Mouse (Mus musculus): ENCODE measurements around the gene Fryl. TPM values are rescaled to one million over a fixed set of nuclear protein-coding genes. Genes with fewer than 3 reads are reported as not detected.

Gene Fryl
- total and polyA plus RNA-seq, 3 experiments: 112 to 439 (median 147) TPM

GRCm38 (mm10) chr5:73240391-73240790, 16.0 kb downstream of the Fryl start:
- Histone ChIP-seq H3K36me3 (replicated peaks) (peaks cover 59% of the 10 kb centered on the region), H3K9me3 (replicated peaks) (no peaks in the 10 kb centered on the region), H3K27me3 (ENCODE audit: insufficient read depth, low read length) (no peaks in the 10 kb centered on the region), H3K4me1 (ENCODE audit: insufficient read depth, low read depth, low read length) (peaks cover 58% of the 10 kb centered on the region), H3K4me3 (ENCODE audit: low read depth, low read length) (no peak overlapping the region)
- ATAC-seq (ENCODE audit: extremely low read depth, insufficient number of reproducible peaks, low FRiP score, poor library complexity, severe bottlenecking) (no peak), DNase-seq (ENCODE audit: low spot score) (no peak)
- TF ChIP-seq GATA2 (IDR thresholded peaks at IDR 0.05; ENCODE audit: borderline replicate concordance, low read depth, low read length) (no peak), POLR2AphosphoS5 (IDR thresholded peaks at IDR 0.05; ENCODE audit: insufficient replicate concordance, low read depth, low read length) (no peak), TAL1 (conservative IDR thresholded peaks at IDR 0.05; ENCODE audit: low read depth, low read length) (no peak), CTCF (IDR thresholded peaks at IDR 0.05; ENCODE audit: low read depth, low read length) (no peak), GATA1 (IDR thresholded peaks at IDR 0.05; ENCODE audit: borderline replicate concordance, low read length) (no peak)

- ATAC-seq (ENCODE audit: extremely low read depth, insufficient number of reproducible peaks, low FRiP score, poor library complexity, severe bottlenecking): no peak
- DNase-seq (ENCODE audit: low spot score): no peak
- Histone ChIP-seq H3K36me3 (replicated peaks) (peaks cover 56% of the 10 kb centered on the region), H3K4me1 (ENCODE audit: insufficient read depth, low read depth, low read length) (peaks cover 55% of the 10 kb centered on the region), H3K4me3 (ENCODE audit: low read depth, low read length) (no peak overlapping the region), H3K27me3 (ENCODE audit: insufficient read depth, low read length) (no peaks in the 10 kb centered on the region), H3K9me3 (replicated peaks) (no peaks in the 10 kb centered on the region)
- no peak for TF ChIP-seq POLR2AphosphoS5 (IDR thresholded peaks at IDR 0.05; ENCODE audit: insufficient replicate concordance, low read depth, low read length)
These were observed 19.5 kb downstream of the Fryl start for GRCm38 (mm10) chr5:73236894-73237334.

- no peak for ATAC-seq (ENCODE audit: extremely low read depth, insufficient number of reproducible peaks, low FRiP score, poor library complexity, severe bottlenecking)
- peaks cover 64% of the 10 kb centered on the region for H3K36me3 ChIP-seq (replicated peaks)
- H3K27me3 ChIP-seq (ENCODE audit: insufficient read depth, low read length): no peaks in the 10 kb centered on the region
- H3K9me3 ChIP-seq (replicated peaks): no peaks in the 10 kb centered on the region
- H3K4me1 ChIP-seq (ENCODE audit: insufficient read depth, low read depth, low read length): peaks cover 56% of the 10 kb centered on the region
- DNase-seq (ENCODE audit: low spot score): no peak
- H3K4me3 ChIP-seq (ENCODE audit: low read depth, low read length): no peak overlapping the region
- TF ChIP-seq TAL1 (conservative IDR thresholded peaks at IDR 0.05; ENCODE audit: low read depth, low read length) (no peak), CTCF (IDR thresholded peaks at IDR 0.05; ENCODE audit: low read depth, low read length) (no peak), GATA1 (IDR thresholded peaks at IDR 0.05; ENCODE audit: borderline replicate concordance, low read length) (no peak), POLR2AphosphoS5 (IDR thresholded peaks at IDR 0.05; ENCODE audit: insufficient replicate concordance, low read depth, low read length) (no peak), GATA2 (IDR thresholded peaks at IDR 0.05; ENCODE audit: borderline replicate concordance, low read depth, low read length) (no peak)
These were observed 21.2 kb downstream of the Fryl start for GRCm38 (mm10) chr5:73235201-73235600.

- Histone ChIP-seq H3K4me1 (ENCODE audit: insufficient read depth, low read depth, low read length) (peaks cover 60% of the 10 kb centered on the region), H3K9me3 (replicated peaks) (no peaks in the 10 kb centered on the region), H3K36me3 (replicated peaks) (peaks cover 63% of the 10 kb centered on the region), H3K4me3 (ENCODE audit: low read depth, low read length) (no peak overlapping the region), H3K27me3 (ENCODE audit: insufficient read depth, low read length) (no peaks in the 10 kb centered on the region)
- no peak for DNase-seq (ENCODE audit: low spot score)
- TF ChIP-seq CTCF (IDR thresholded peaks at IDR 0.05; ENCODE audit: low read depth, low read length) (no peak), GATA1 (IDR thresholded peaks at IDR 0.05; ENCODE audit: borderline replicate concordance, low read length) (no peak), GATA2 (IDR thresholded peaks at IDR 0.05; ENCODE audit: borderline replicate concordance, low read depth, low read length) (no peak), TAL1 (conservative IDR thresholded peaks at IDR 0.05; ENCODE audit: low read depth, low read length) (no peak), POLR2AphosphoS5 (IDR thresholded peaks at IDR 0.05; ENCODE audit: insufficient replicate concordance, low read depth, low read length) (no peak)
- no peak for ATAC-seq (ENCODE audit: extremely low read depth, insufficient number of reproducible peaks, low FRiP score, poor library complexity, severe bottlenecking)
These were observed 23.2 kb downstream of the Fryl start for GRCm38 (mm10) chr5:73233018-73233881.

- peaks cover 59% of the 10 kb centered on the region for H3K4me1 ChIP-seq (ENCODE audit: insufficient read depth, low read depth, low read length)
- peaks cover 65% of the 10 kb centered on the region for H3K36me3 ChIP-seq (replicated peaks)
- DNase-seq (ENCODE audit: low spot score) (no peak), ATAC-seq (ENCODE audit: extremely low read depth, insufficient number of reproducible peaks, low FRiP score, poor library complexity, severe bottlenecking) (no peak)
- no peak overlapping the region for H3K4me3 ChIP-seq (ENCODE audit: low read depth, low read length)
- no peaks in the 10 kb centered on the region for H3K27me3 ChIP-seq (ENCODE audit: insufficient read depth, low read length)
- no peaks in the 10 kb centered on the region for H3K9me3 ChIP-seq (replicated peaks)
- no peak for TF ChIP-seq GATA1 (IDR thresholded peaks at IDR 0.05; ENCODE audit: borderline replicate concordance, low read length)
- TF ChIP-seq GATA2 (IDR thresholded peaks at IDR 0.05; ENCODE audit: borderline replicate concordance, low read depth, low read length): no peak
- TF ChIP-seq POLR2AphosphoS5 (IDR thresholded peaks at IDR 0.05; ENCODE audit: insufficient replicate concordance, low read depth, low read length): no peak
- TF ChIP-seq CTCF (IDR thresholded peaks at IDR 0.05; ENCODE audit: low read depth, low read length): no peak
- TF ChIP-seq TAL1 (conservative IDR thresholded peaks at IDR 0.05; ENCODE audit: low read depth, low read length): no peak
These were observed 24.2 kb downstream of the Fryl start for GRCm38 (mm10) chr5:73232267-73232666.

GRCm38 (mm10) chr5:73231835-73232234, 24.6 kb downstream of the Fryl start:
- Histone ChIP-seq H3K27me3 (ENCODE audit: insufficient read depth, low read length) (no peaks in the 10 kb centered on the region), H3K4me1 (ENCODE audit: insufficient read depth, low read depth, low read length) (peaks cover 55% of the 10 kb centered on the region), H3K9me3 (replicated peaks) (no peaks in the 10 kb centered on the region), H3K36me3 (replicated peaks) (peaks cover 65% of the 10 kb centered on the region), H3K4me3 (ENCODE audit: low read depth, low read length) (no peak overlapping the region)
- DNase-seq (ENCODE audit: low spot score) (no peak), ATAC-seq (ENCODE audit: extremely low read depth, insufficient number of reproducible peaks, low FRiP score, poor library complexity, severe bottlenecking) (no peak)
- TF ChIP-seq TAL1 (conservative IDR thresholded peaks at IDR 0.05; ENCODE audit: low read depth, low read length) (no peak), POLR2AphosphoS5 (IDR thresholded peaks at IDR 0.05; ENCODE audit: insufficient replicate concordance, low read depth, low read length) (no peak), CTCF (IDR thresholded peaks at IDR 0.05; ENCODE audit: low read depth, low read length) (no peak), GATA1 (IDR thresholded peaks at IDR 0.05; ENCODE audit: borderline replicate concordance, low read length) (no peak), GATA2 (IDR thresholded peaks at IDR 0.05; ENCODE audit: borderline replicate concordance, low read depth, low read length) (no peak)

Measured in G1E (cell line).